Mouse (Mus musculus): ENCODE data around the gene Vps41. TPM values are rescaled to one million over a fixed set of nuclear protein-coding genes. Genes with fewer than 3 reads are reported as not detected.

The Vps41 gene
- polyA plus RNA-seq, 1 experiment = 9.7 TPM

DNA sequence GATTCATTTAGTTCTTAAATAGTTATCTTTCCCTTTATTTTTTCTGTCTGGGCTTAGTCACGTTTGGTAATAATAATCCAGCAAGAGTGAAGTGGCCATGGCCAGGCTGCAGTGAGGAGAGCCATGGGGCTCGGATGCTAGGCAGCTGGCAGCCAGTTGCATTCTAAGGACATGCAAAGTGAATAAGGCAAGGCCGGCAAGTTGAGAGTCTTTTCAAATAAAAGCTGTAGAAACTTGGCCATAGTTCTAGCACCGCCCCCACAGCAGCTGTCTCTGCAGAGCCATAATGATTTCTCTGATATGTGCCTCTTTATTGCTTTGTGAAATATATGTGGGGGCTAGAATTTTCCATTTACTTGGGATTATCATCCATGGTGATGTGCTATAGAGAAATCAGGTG is 141.1 kb downstream of the Vps41 start:
- Histone ChIP-seq H3K36me3 (ENCODE audit: control insufficient read depth, insufficient read depth, low read length) (peaks cover 14% of the 10 kb centered on the region), H3K4me3 (ENCODE audit: extremely low read depth, insufficient read depth, insufficient read length) (no peak overlapping the region), H3K4me1 (ENCODE audit: control insufficient read depth, insufficient read depth, insufficient read length) (no peaks in the 10 kb centered on the region), H3K27ac (ENCODE audit: insufficient read depth, low read length) (no peak overlapping the region), H3K27me3 (ENCODE audit: control insufficient read depth, insufficient read depth, low read length) (no peaks in the 10 kb centered on the region)
- no peak for DNase-seq (ENCODE audit: low read depth in 1 of 2, low spot score in 2 of 2)
- TF ChIP-seq CTCF (IDR thresholded peaks at IDR 0.05; ENCODE audit: extremely low read depth, insufficient read depth, insufficient read length, insufficient replicate concordance) (no peak), POLR2A (IDR thresholded peaks at IDR 0.05; ENCODE audit: low read depth, low read length) (no peak)
- 88% methylated on average over 4 of the region's 4 CpGs for WGBS

DNA sequence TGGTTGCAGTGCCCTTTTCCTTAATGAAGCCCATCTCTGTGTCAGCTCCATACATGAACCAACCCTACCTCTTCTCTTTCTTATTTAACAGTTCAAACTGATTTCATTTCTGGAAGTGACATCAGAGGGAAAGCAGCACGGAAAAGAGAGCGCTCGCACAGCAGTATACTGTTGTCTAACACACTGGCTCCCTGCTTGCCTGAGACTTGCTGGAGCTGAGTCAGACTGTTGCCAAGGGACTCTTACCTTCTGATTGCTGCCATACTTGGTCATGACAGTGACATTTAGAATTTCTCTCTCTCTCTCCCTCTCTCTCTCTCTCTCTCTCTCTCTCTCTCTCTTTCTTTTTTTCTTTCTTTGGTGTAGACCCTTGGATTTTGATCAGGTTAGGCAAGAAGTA is 142.3 kb downstream of the Vps41 start:
- H3K27me3 ChIP-seq (ENCODE audit: control insufficient read depth, insufficient read depth, low read length) = no peaks in the 10 kb centered on the region
- TF ChIP-seq POLR2A (IDR thresholded peaks at IDR 0.05; ENCODE audit: low read depth, low read length) = no peak
- no peak for TF ChIP-seq CTCF (IDR thresholded peaks at IDR 0.05; ENCODE audit: extremely low read depth, insufficient read depth, insufficient read length, insufficient replicate concordance)
- no peak for DNase-seq (ENCODE audit: low read depth in 1 of 2, low spot score in 2 of 2)
- peaks cover 16% of the 10 kb centered on the region for H3K36me3 ChIP-seq (ENCODE audit: control insufficient read depth, insufficient read depth, low read length)
- no peak overlapping the region for H3K27ac ChIP-seq (ENCODE audit: insufficient read depth, low read length)
- 97% methylated on average over 3 of the region's 3 CpGs for WGBS
- no peaks in the 10 kb centered on the region for H3K4me1 ChIP-seq (ENCODE audit: control insufficient read depth, insufficient read depth, insufficient read length)
- H3K4me3 ChIP-seq (ENCODE audit: extremely low read depth, insufficient read depth, insufficient read length) = no peak overlapping the region

GRCm38 (mm10) chr13:18868030-18868490 is 151.0 kb downstream of the Vps41 start:
- no peak for DNase-seq (ENCODE audit: low read depth in 1 of 2, low spot score in 2 of 2)
- H3K4me1 ChIP-seq (ENCODE audit: control insufficient read depth, insufficient read depth, insufficient read length) = no peaks in the 10 kb centered on the region
- no peaks in the 10 kb centered on the region for H3K27me3 ChIP-seq (ENCODE audit: control insufficient read depth, insufficient read depth, low read length)
- WGBS = 81% methylated on average over 5 of the region's 5 CpGs
- H3K36me3 ChIP-seq (ENCODE audit: control insufficient read depth, insufficient read depth, low read length) = peaks cover 7% of the 10 kb centered on the region
- no peak overlapping the region for H3K27ac ChIP-seq (ENCODE audit: insufficient read depth, low read length)
- TF ChIP-seq CTCF (IDR thresholded peaks at IDR 0.05; ENCODE audit: extremely low read depth, insufficient read depth, insufficient read length, insufficient replicate concordance) (no peak), POLR2A (IDR thresholded peaks at IDR 0.05; ENCODE audit: low read depth, low read length) (no peak)
- no peak overlapping the region for H3K4me3 ChIP-seq (ENCODE audit: extremely low read depth, insufficient read depth, insufficient read length)

- DNase-seq (ENCODE audit: low read depth in 1 of 2, low spot score in 2 of 2) = no peak
- WGBS = 95% methylated on average over 5 of the region's 5 CpGs
- no peak for TF ChIP-seq POLR2A (IDR thresholded peaks at IDR 0.05; ENCODE audit: low read depth, low read length)
- TF ChIP-seq CTCF (IDR thresholded peaks at IDR 0.05; ENCODE audit: extremely low read depth, insufficient read depth, insufficient read length, insufficient replicate concordance) = no peak
- H3K36me3 ChIP-seq (ENCODE audit: control insufficient read depth, insufficient read depth, low read length) = peaks cover 7% of the 10 kb centered on the region
- no peak overlapping the region for H3K4me3 ChIP-seq (ENCODE audit: extremely low read depth, insufficient read depth, insufficient read length)
- H3K4me1 ChIP-seq (ENCODE audit: control insufficient read depth, insufficient read depth, insufficient read length) = no peaks in the 10 kb centered on the region
- H3K27ac ChIP-seq (ENCODE audit: insufficient read depth, low read length) = no peak overlapping the region
- H3K27me3 ChIP-seq (ENCODE audit: control insufficient read depth, insufficient read depth, low read length) = no peaks in the 10 kb centered on the region
Measured at GRCm38 (mm10) chr13:18868825-18869224, 151.7 kb downstream of the Vps41 start.

DNA sequence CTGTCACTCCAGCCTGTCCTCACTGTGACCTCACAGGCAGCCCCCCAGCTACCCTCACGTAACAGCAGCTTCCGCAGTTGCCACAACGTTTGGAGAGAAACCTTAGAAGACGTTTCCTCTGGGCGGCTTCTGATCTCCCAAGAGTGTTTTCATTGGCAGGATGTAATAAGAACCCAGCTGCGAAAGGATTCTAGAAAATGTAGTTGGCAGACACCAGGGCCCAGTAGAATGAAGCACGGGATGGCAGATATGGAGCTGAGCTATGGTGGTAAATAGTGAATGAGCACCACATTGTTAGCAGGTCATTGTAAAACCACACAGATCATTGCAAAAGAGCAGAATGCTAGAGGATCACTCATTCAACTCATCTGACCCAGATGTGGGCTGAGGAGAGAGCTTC is 158.2 kb downstream of the Vps41 start:
- Histone ChIP-seq H3K4me1 (ENCODE audit: control insufficient read depth, insufficient read depth, insufficient read length) (no peaks in the 10 kb centered on the region), H3K27me3 (ENCODE audit: control insufficient read depth, insufficient read depth, low read length) (no peaks in the 10 kb centered on the region), H3K27ac (ENCODE audit: insufficient read depth, low read length) (no peak overlapping the region), H3K36me3 (ENCODE audit: control insufficient read depth, insufficient read depth, low read length) (no peaks in the 10 kb centered on the region), H3K4me3 (ENCODE audit: extremely low read depth, insufficient read depth, insufficient read length) (no peak overlapping the region)
- 46% methylated on average over 7 of the region's 7 CpGs for WGBS
- no peak for DNase-seq (ENCODE audit: low read depth in 1 of 2, low spot score in 2 of 2)
- TF ChIP-seq CTCF (IDR thresholded peaks at IDR 0.05; ENCODE audit: extremely low read depth, insufficient read depth, insufficient read length, insufficient replicate concordance) = no peak
- TF ChIP-seq POLR2A (IDR thresholded peaks at IDR 0.05; ENCODE audit: low read depth, low read length) = no peak

DNA sequence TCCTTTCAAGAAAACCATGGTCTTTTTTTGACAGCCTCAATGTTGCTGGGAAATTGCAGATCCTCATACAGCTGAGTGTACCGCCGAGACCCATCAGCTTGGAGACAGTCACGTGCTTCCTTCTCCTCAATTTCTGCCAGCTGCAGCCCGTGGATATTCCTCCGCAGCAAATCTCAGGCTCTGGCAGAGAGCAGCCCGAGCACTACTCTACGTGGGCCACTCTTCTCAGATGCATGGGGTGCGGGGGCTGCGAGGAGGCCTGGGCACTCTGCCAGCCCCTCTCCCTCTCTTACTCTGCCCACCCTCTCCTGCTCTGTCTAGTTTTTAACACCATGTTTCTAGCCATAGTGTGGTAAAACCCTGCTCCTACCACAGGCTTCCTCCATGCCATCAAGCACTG is 175.8 kb downstream of the Vps41 start:
- no peak for DNase-seq (ENCODE audit: low read depth in 1 of 2, low spot score in 2 of 2)
- Histone ChIP-seq H3K27ac (ENCODE audit: insufficient read depth, low read length) (no peak overlapping the region), H3K27me3 (ENCODE audit: control insufficient read depth, insufficient read depth, low read length) (no peaks in the 10 kb centered on the region), H3K4me3 (ENCODE audit: extremely low read depth, insufficient read depth, insufficient read length) (no peak overlapping the region), H3K36me3 (ENCODE audit: control insufficient read depth, insufficient read depth, low read length) (no peaks in the 10 kb centered on the region), H3K4me1 (ENCODE audit: control insufficient read depth, insufficient read depth, insufficient read length) (no peaks in the 10 kb centered on the region)
- TF ChIP-seq CTCF (IDR thresholded peaks at IDR 0.05; ENCODE audit: extremely low read depth, insufficient read depth, insufficient read length, insufficient replicate concordance) = no peak
- TF ChIP-seq POLR2A (IDR thresholded peaks at IDR 0.05; ENCODE audit: low read depth, low read length) = no peak
- WGBS = 79% methylated on average over 9 of the region's 9 CpGs

DNA sequence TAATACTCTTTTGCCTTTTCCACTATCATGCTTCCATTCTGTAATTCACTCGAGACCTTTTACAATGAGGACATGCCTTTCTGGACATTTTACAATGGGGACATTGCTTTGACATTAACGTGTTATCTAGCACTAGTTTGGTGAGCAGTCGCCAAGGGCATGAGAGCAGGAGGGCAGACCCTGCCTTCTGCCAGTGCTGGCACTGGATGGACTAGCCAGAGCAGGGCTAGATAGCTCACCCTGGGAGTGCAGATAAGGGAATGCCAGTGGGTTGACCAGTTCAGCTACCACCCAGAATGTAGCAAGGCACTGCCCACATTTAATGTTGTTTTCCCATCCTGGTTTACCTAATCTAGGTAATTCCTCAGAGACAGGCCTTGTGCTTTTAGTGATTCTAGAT is 179.7 kb downstream of the Vps41 start:
- H3K27me3 ChIP-seq (ENCODE audit: control insufficient read depth, insufficient read depth, low read length) = no peaks in the 10 kb centered on the region
- H3K4me1 ChIP-seq (ENCODE audit: control insufficient read depth, insufficient read depth, insufficient read length) = no peaks in the 10 kb centered on the region
- no peak overlapping the region for H3K4me3 ChIP-seq (ENCODE audit: extremely low read depth, insufficient read depth, insufficient read length)
- H3K36me3 ChIP-seq (ENCODE audit: control insufficient read depth, insufficient read depth, low read length) = no peaks in the 10 kb centered on the region
- 89% methylated on average over 3 of the region's 3 CpGs for WGBS
- no peak for DNase-seq (ENCODE audit: low read depth in 1 of 2, low spot score in 2 of 2)
- TF ChIP-seq CTCF (IDR thresholded peaks at IDR 0.05; ENCODE audit: extremely low read depth, insufficient read depth, insufficient read length, insufficient replicate concordance) (no peak), POLR2A (IDR thresholded peaks at IDR 0.05; ENCODE audit: low read depth, low read length) (no peak)
- H3K27ac ChIP-seq (ENCODE audit: insufficient read depth, low read length) = no peak overlapping the region
